Mouse (Mus musculus) liver, embryonic 15.5 days (tissue): ENCODE measurements around the gene Cnih3. TPM values are rescaled to one million over a fixed set of nuclear protein-coding genes. Genes with fewer than 3 reads are reported as not detected.

Source experiments
- ATAC-seq: fragments of 200-750 bp; cut with Nextera tagmentation; 2 replicates; pipeline ENCODE4 v1.8.0; 2017; ENCODE audit warnings: moderate number of reproducible peaks, mild to moderate bottlenecking, moderate library complexity; ENCODE audit not compliant: insufficient read depth
- H3K27ac ChIP-seq: fragments of 300-500 bp; sonication (generic); replicated peaks from 2 replicates; pipeline ENCODE4 v1.5.1; 2015; ENCODE audit warnings: mild to moderate bottlenecking, inconsistent platforms
- H3K27me3 ChIP-seq: fragments of 300-500 bp; sonication (generic); 2 replicates; pipeline ENCODE4 v1.6.1; 2015; ENCODE audit warnings: mild to moderate bottlenecking, inconsistent platforms
- H3K36me3 ChIP-seq: fragments of 300-500 bp; sonication (generic); replicated peaks from 2 replicates; pipeline ENCODE4 v1.6.1; 2015; ENCODE audit warnings: moderate library complexity, mild to moderate bottlenecking, inconsistent platforms
- H3K4me1 ChIP-seq: fragments of 300-500 bp; sonication (generic); replicated peaks from 2 replicates; pipeline ENCODE4 v1.6.1; 2015; ENCODE audit warnings: inconsistent platforms
- H3K4me2 ChIP-seq: fragments of 300-500 bp; sonication (generic); 2 replicates; pipeline ENCODE4 v1.6.1; 2015; ENCODE audit warnings: moderate library complexity, mild to moderate bottlenecking, inconsistent platforms
- H3K4me3 ChIP-seq: fragments of 300-500 bp; sonication (generic); replicated peaks from 2 replicates; pipeline ENCODE4 v1.5.1; 2015; ENCODE audit warnings: mild to moderate bottlenecking, inconsistent platforms
- H3K9ac ChIP-seq: fragments of 300-500 bp; sonication (generic); 2 replicates; pipeline ENCODE4 v1.6.1; 2015; ENCODE audit warnings: moderate library complexity, mild to moderate bottlenecking, inconsistent platforms
- H3K9me3 ChIP-seq: fragments of 300-500 bp; sonication (generic); replicated peaks from 2 replicates; pipeline ENCODE4 v1.6.1; 2016; ENCODE audit warnings: inconsistent platforms
- WGBS: fragments of 180-500 bp; shearing (Covaris S2); methylation state at CpG from one replicate; pipeline ENCODE4 v1.1.7; 2015; ENCODE audit warnings: mixed read lengths; ENCODE audit not compliant: insufficient replicate concordance; 5-methylcytosine and 5-hydroxymethylcytosine counted together
- polyA plus RNA-seq: library from polyadenylated mRNA; unstranded; fragments of >200 nt; fragmentation: Nextera tagmentation; extraction: Ambion mirVana; gene quantifications from 2 replicates; pipeline ENCODE4 v1.2.1, GENCODE M21; 2015

Cnih3 gene
- polyA plus RNA-seq, 1 experiment from 2014 or later = 0.03 TPM

- WGBS = 63% methylated on average over 3 of the region's 3 CpGs
- H3K4me2 ChIP-seq = no peak overlapping the region
- H3K4me3 ChIP-seq = no peak overlapping the region
- H3K27ac ChIP-seq = no peak overlapping the region
- H3K4me1 ChIP-seq = no peaks in the 10 kb centered on the region
- no peaks in the 10 kb centered on the region for H3K27me3 ChIP-seq
- H3K9ac ChIP-seq = no peak overlapping the region
- H3K9me3 ChIP-seq = no peaks in the 10 kb centered on the region
- H3K36me3 ChIP-seq = no peaks in the 10 kb centered on the region
- ATAC-seq = no peak
Observed at GRCm38 (mm10) chr1:181399179-181399578, 46.8 kb downstream of the Cnih3 start.

DNA sequence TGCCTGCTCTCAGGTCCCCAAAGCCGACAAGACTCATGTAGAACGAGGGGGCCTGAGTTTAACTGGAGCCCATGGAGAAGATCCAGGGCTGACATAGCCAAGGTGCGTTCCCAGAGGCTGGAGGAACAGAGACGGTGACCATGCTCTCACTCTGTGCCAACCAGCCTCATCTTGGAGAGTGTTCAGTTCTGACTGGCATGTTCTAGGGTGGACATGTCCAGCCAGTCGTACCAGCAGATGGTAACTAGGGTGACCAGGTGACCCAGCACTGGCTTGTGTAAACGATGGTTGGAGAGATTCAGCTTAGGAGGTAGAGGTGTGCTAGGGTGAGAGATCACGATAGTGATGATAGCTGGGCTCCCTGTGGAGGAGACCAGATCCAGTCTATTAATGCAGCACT lies 50.6 kb downstream of the Cnih3 start:
- no peaks in the 10 kb centered on the region for H3K4me1 ChIP-seq

DNA sequence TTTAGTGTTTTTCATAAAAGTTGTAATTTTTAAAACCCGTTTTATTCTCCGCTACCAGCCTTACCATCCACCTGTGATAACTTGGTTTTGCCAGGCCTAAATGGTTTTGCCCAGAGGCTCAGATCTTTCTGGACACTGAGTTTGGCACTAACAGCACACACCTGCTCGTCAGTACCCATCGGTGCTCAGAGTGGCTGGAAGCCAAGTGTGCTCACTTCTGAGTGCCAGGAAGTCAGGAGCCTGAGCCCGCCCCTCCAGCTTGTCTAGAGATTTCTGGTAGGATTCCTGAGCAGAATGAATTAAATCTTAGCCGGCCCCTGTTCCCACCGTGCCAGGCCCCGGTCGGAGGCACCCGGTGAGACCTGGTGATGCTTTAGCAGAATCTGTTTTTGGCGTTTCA lies 54.9 kb downstream of the Cnih3 start:
- Histone ChIP-seq H3K9ac (no peak overlapping the region), H3K9me3 (no peaks in the 10 kb centered on the region), H3K4me2 (no peak overlapping the region), H3K4me3 (no peak overlapping the region), H3K4me1 (no peaks in the 10 kb centered on the region), H3K27ac (no peak overlapping the region), H3K36me3 (no peaks in the 10 kb centered on the region), H3K27me3 (no peaks in the 10 kb centered on the region)
- no peak for ATAC-seq
- WGBS = 78% methylated on average over 11 of the region's 11 CpGs

More for the DNA sequence above, 50.6 kb downstream of the Cnih3 start:
- no peak for ATAC-seq
- Histone ChIP-seq H3K4me3 (no peak overlapping the region), H3K4me2 (no peak overlapping the region), H3K27ac (no peak overlapping the region), H3K36me3 (no peaks in the 10 kb centered on the region), H3K9me3 (no peaks in the 10 kb centered on the region), H3K27me3 (no peaks in the 10 kb centered on the region), H3K9ac (no peak overlapping the region)
- WGBS = 69% methylated on average over 7 of the region's 7 CpGs

GRCm38 (mm10) chr1:181408086-181408975 lies 55.9 kb downstream of the Cnih3 start:
- H3K36me3 ChIP-seq = no peaks in the 10 kb centered on the region
- H3K4me3 ChIP-seq = no peak overlapping the region
- no peak for ATAC-seq
- H3K9me3 ChIP-seq = no peaks in the 10 kb centered on the region
- 57% methylated on average over 18 of the region's 18 CpGs for WGBS
- H3K27me3 ChIP-seq = no peaks in the 10 kb centered on the region
- no peaks in the 10 kb centered on the region for H3K4me1 ChIP-seq
- H3K4me2 ChIP-seq = no peak overlapping the region
- H3K9ac ChIP-seq = no peak overlapping the region
- no peak overlapping the region for H3K27ac ChIP-seq

DNA sequence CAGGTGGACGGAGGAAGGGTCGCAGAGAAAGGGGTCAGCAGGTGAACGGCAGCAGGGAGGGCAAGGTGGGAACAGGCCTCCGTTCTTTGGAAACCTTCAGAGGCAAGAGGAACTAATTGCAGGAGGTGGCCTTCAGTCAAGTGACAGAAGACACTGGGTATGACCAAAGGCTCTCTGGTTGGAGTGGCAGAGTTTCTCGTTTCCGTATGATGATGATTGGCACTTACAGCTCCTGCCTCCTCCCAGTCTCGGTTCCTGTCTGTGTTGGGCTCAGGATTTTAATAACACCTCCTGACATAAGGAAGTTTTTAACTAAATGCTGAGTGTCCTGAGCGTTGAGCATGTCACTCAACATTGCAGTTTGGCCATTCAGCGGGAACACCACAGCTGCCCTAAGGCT lies 57.3 kb downstream of the Cnih3 start:
- Histone ChIP-seq H3K9ac (no peak overlapping the region), H3K27me3 (no peaks in the 10 kb centered on the region), H3K4me3 (no peak overlapping the region), H3K4me2 (no peak overlapping the region), H3K9me3 (no peaks in the 10 kb centered on the region), H3K36me3 (no peaks in the 10 kb centered on the region), H3K27ac (no peak overlapping the region), H3K4me1 (no peaks in the 10 kb centered on the region)
- ATAC-seq = no peak
- WGBS = 70% methylated on average over 9 of the region's 9 CpGs

DNA sequence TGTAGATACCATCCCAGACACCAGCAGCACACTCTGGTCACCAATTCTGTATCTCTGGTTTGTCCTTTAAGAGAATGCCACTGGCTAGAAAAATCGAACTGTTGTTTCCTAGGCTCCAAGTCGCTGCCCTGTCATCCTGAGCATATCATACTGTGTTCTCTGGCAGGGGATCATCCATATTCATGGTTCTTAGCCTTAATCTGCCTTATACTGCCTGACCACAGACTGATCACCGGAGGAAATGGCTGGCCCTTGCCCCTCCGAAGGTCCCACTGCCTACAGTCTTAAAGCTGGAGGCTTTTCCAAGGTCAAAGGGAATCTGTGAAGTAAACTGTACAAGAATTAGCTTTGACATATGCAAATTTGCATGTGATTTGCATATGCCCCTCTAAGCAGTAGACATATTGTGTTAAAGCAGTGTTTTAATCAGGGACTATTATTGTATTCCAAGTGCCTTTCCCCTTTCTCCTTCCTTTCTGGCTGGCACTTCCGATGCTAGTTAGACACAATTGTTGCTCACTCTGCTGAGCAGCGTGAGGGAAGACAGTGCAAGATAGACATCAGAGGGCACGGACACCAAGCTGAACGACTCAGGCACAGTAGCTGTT lies 58.3 kb downstream of the Cnih3 start:
- Histone ChIP-seq H3K4me3 (no peak overlapping the region), H3K36me3 (no peaks in the 10 kb centered on the region), H3K9me3 (no peaks in the 10 kb centered on the region), H3K27ac (no peak overlapping the region), H3K27me3 (no peaks in the 10 kb centered on the region), H3K9ac (no peak overlapping the region), H3K4me1 (no peaks in the 10 kb centered on the region), H3K4me2 (no peak overlapping the region)
- ATAC-seq = no peak
- 61% methylated on average over 8 of the region's 8 CpGs for WGBS

DNA sequence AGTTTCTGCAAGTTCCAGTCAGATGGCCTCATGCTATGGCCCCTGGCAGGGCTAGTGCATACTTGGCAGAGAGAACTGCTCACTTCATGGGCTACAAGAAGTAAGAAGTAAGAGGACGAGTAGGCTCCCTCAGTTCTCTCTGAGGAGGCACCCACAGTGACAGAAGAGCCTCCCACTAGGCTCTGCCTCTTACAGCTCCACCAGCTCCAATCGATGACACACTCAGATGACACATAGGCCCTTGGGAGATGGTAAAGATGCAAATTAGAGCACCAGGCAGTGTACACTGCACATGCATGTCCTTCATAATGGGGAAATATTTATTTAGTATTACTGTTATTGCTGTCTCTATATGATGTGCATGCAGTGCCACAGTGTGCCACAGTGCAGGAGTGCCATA lies 62.6 kb downstream of the Cnih3 start:
- no peak for ATAC-seq
- no peaks in the 10 kb centered on the region for H3K36me3 ChIP-seq
- H3K4me2 ChIP-seq = no peak overlapping the region
- H3K4me3 ChIP-seq = no peak overlapping the region
- no peak overlapping the region for H3K9ac ChIP-seq
- WGBS = 63% methylated on average over 2 of the region's 2 CpGs
- no peaks in the 10 kb centered on the region for H3K9me3 ChIP-seq
- H3K27ac ChIP-seq = no peak overlapping the region
- no peaks in the 10 kb centered on the region for H3K4me1 ChIP-seq
- no peaks in the 10 kb centered on the region for H3K27me3 ChIP-seq

DNA sequence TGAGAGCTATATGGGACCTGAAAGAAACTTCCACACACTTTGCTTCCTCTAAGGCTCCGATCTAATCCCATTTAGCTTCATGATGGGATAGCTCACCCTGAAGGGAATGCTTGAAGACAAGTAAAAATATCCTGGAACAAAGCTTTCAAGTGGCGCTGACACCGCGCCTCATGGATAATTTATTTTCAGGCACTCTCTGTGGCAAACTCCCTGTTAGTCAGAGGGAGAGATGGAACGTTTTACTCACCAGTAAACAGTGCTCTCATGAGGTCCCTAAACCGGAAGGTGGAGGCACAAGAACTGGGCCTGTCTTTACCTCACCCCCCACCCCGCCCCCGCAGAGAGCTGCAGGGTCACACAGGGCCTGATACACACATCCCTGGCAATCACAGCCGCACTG lies 64.4 kb downstream of the Cnih3 start:
- 68% methylated on average over 9 of the region's 9 CpGs for WGBS
- H3K4me3 ChIP-seq = no peak overlapping the region
- ATAC-seq = no peak
- H3K4me2 ChIP-seq = no peak overlapping the region
- H3K36me3 ChIP-seq = no peaks in the 10 kb centered on the region
- no peaks in the 10 kb centered on the region for H3K9me3 ChIP-seq
- no peak overlapping the region for H3K9ac ChIP-seq
- no peak overlapping the region for H3K27ac ChIP-seq
- no peaks in the 10 kb centered on the region for H3K4me1 ChIP-seq
- H3K27me3 ChIP-seq = no peaks in the 10 kb centered on the region

- H3K4me2 ChIP-seq = no peak overlapping the region
- ATAC-seq = no peak
- H3K9me3 ChIP-seq = no peaks in the 10 kb centered on the region
- H3K36me3 ChIP-seq = no peaks in the 10 kb centered on the region
- H3K9ac ChIP-seq = no peak overlapping the region
- 55% methylated on average over 6 of the region's 6 CpGs for WGBS
- H3K4me1 ChIP-seq = no peaks in the 10 kb centered on the region
- no peak overlapping the region for H3K4me3 ChIP-seq
- H3K27me3 ChIP-seq = no peaks in the 10 kb centered on the region
- H3K27ac ChIP-seq = no peak overlapping the region
Observed at GRCm38 (mm10) chr1:181417937-181418523, 65.6 kb downstream of the Cnih3 start.

DNA sequence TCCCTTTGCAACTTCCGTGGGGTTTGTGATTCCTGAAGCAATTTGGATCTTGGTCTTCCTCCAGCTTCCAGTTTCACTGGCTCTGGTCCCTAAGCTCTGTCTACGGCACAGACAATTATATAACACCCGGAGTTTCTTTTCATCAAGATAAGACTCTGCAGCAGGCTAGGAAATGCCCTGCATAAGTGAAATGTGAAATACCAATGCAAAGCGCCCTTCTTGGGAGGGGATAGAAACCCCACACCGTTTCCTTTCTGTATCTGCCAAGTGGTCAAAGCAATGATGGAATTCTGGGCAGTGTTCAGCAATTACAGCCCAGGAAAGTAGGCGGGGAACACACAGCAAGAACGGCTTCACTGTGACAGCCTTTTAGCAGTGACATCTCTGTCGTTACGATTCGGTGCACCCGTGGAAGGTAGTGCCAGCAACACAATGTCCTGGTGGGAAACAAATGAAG lies 67.7 kb downstream of the Cnih3 start:
- H3K4me1 ChIP-seq = no peaks in the 10 kb centered on the region
- no peak overlapping the region for H3K27ac ChIP-seq
- H3K36me3 ChIP-seq = no peaks in the 10 kb centered on the region
- no peak overlapping the region for H3K9ac ChIP-seq
- no peaks in the 10 kb centered on the region for H3K27me3 ChIP-seq
- no peak for ATAC-seq
- no peak overlapping the region for H3K4me3 ChIP-seq
- H3K9me3 ChIP-seq = no peaks in the 10 kb centered on the region
- no peak overlapping the region for H3K4me2 ChIP-seq
- WGBS = 57% methylated on average over 11 of the region's 11 CpGs

DNA sequence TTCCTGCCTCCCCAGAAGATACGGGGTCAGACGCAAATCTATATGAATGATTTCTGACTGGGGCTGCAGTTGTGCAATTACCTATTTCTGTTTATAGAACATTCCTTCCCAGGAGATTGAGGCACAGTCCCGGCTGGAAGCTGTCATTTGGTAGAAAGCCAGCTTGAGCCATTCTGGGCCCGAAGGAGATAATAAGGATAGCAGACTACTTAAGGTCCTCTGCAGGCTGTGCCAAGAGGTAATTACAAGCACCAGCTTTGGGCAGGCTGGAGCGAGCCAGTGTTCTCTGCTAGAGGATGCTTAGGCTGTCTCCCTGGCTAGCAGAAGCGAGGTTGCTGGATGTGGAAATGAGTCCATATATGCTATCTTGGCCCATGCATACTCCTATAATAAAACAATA lies 70.4 kb downstream of the Cnih3 start:
- no peak overlapping the region for H3K9ac ChIP-seq
- H3K4me3 ChIP-seq = no peak overlapping the region
- WGBS = 64% methylated on average over 6 of the region's 6 CpGs
- no peak for ATAC-seq
- H3K27me3 ChIP-seq = no peaks in the 10 kb centered on the region
- no peaks in the 10 kb centered on the region for H3K36me3 ChIP-seq
- no peak overlapping the region for H3K27ac ChIP-seq
- H3K9me3 ChIP-seq = no peaks in the 10 kb centered on the region
- H3K4me1 ChIP-seq = no peaks in the 10 kb centered on the region
- H3K4me2 ChIP-seq = no peak overlapping the region
